Mouse (Mus musculus) common myeloid progenitor, adult 5-6 weeks (primary cell): ENCODE results near the gene Tmx1. TPM values are rescaled to one million over a fixed set of nuclear protein-coding genes. Genes with fewer than 3 reads are reported as not detected.

Experiments
- ATAC-seq: replicated peaks from 2 replicates; pipeline ENCODE4 v1.8.0; 2016; ENCODE audit warnings: low read depth, mild to moderate bottlenecking, moderate TSS enrichment, inconsistent platforms; ENCODE audit not compliant: poor library complexity, severe bottlenecking
- total RNA-seq: library from RNA; stranded (forward); fragments of 200-1000, 187-1606 nt; gene quantifications from 2 replicates; pipeline ENCODE4 v1.2.3, GENCODE M21; 2017

Gene Tmx1
- total RNA-seq, 1 experiment from 2014 or later, result 97.5 TPM

- peak; percentile 68 for ATAC-seq
Measured at GRCm38 (mm10) chr12:70477593-70478287, 24.8 kb downstream of the Tmx1 start.

- no peak for ATAC-seq
Measured at GRCm38 (mm10) chr12:70485956-70486355, 33.1 kb downstream of the Tmx1 start.

GRCm38 (mm10) chr12:70486716-70487480 is 34.0 kb downstream of the Tmx1 start:
- no peak for ATAC-seq

GRCm38 (mm10) chr12:70492441-70492840 is 39.5 kb downstream of the Tmx1 start:
- ATAC-seq, result no peak

- ATAC-seq, result peak; percentile 87
Measured at GRCm38 (mm10) chr12:70494494-70495281, 41.8 kb downstream of the Tmx1 start.

- ATAC-seq, result no peak
Measured at GRCm38 (mm10) chr12:70495282-70495922, 42.5 kb downstream of the Tmx1 start.

GRCm38 (mm10) chr12:70498091-70498490 is 45.2 kb downstream of the Tmx1 start:
- ATAC-seq, result no peak

GRCm38 (mm10) chr12:70505971-70506370 is 53.1 kb downstream of the Tmx1 start:
- no peak for ATAC-seq

- no peak for ATAC-seq
Measured at GRCm38 (mm10) chr12:70512023-70512422, 59.1 kb downstream of the Tmx1 start.

GRCm38 (mm10) chr12:70512431-70512830 is 59.5 kb downstream of the Tmx1 start:
- no peak for ATAC-seq

Other genes with a start within 250 kb of the Tmx1 start
- 50.0 and 58.2 TPM in 2 replicates for gene Pygl, start 221.6 kb upstream of the Tmx1 start, total RNA-seq
- gene Trim9, start 105.5 kb upstream of the Tmx1 start, total RNA-seq, result 0.18 and 0.39 TPM in 2 replicates